Mouse (Mus musculus) mouse trophoblast stem cell (cell line): ENCODE measurements at regions not wholly inside any gene's neighbourhood (a gene's known extent, or its start where the extent isn't known, plus 50 kb on each side); places are given as distances from the start of the nearest gene placed in this dataset.

ENCODE experiments used
- in situ Hi-C, 2 experiments: fragments of 300-500 bp; cut with MseI, MboI; formaldehyde crosslinking; loops; 2 replicates in 1 of 2; 3 replicates in 1 of 2; pipeline ENCODE4 v1.15.1; 2025

DNA sequence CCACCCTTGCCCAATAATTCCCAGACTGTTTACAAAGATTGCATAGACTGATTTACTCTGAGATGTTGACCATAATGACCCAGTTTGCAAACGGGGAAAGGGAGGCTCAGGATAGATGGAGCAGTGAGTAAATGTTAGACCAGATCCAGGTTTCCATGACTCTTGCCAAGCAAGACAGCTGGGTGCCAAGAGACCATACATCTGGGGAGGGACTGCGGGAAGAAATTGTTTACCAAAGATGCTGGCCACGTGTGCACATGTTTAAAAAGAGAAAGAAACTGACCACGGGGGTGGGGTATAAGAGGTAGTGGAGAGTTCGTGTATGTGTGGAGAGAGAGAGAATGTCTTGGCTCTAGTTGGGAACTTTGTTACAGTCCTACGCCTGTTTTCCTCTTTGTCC lies 285.7 kb upstream of the Zmiz1 start:
- in situ Hi-C loops, result no loop called here

DNA sequence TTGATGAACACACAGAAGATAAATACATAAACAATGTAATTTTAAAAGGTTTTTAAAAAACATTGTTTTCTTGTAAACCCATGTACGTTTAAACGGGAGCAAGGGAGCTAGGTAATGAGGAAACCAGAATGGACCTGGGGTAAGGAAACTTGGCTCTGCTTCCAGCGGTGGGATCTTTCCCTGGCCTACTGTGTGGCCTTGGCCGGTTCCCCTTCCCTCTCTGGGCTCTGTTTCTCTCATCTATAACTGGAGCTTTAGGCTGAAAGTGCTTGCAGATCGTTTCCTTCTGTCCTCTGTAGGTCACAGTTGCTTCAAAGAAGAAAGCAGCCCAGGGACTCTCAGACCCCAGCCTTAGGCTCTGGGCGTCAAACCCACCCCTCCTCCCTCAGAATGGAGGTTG lies 285.1 kb upstream of the Zmiz1 start:
- in situ Hi-C loops, result no loop called here

- in situ Hi-C loops, result no loop called here
These were observed 284.6 kb upstream of the Zmiz1 start for GRCm38 (mm10) chr14:25174402-25174801.

DNA sequence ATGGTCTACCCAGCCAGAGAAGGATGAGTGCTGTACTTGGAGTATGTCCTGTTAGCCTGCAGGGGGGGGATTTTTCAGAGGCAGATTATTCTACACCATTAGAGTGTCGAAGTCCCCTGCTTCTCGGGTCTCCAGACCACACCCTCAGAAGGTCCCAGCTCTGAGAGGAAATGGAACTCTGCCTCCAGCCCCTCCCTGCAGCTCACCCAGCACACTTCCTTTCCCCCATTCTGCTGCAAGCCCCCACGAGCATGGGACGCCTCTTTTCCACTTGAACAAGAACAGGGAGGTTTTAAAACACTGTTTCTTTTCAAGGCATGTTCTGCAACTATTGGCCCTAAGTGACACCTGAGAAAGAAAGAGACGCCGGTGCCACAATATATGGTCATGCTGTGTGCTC lies 282.8 kb upstream of the Zmiz1 start:
- in situ Hi-C loops, result no loop called here

GRCm38 (mm10) chr14:25180126-25180525 lies 278.9 kb upstream of the Zmiz1 start:
- in situ Hi-C loops, result no loop called here

GRCm38 (mm10) chr14:25181406-25181805 lies 277.6 kb upstream of the Zmiz1 start:
- in situ Hi-C loops, result no loop called here

GRCm38 (mm10) chr14:25184042-25184441 lies 274.9 kb upstream of the Zmiz1 start:
- in situ Hi-C loops, result no loop called here

GRCm38 (mm10) chr14:25184875-25185274 lies 274.1 kb upstream of the Zmiz1 start:
- in situ Hi-C loops, result no loop called here

- in situ Hi-C loops, result no loop called here
These were observed 273.4 kb upstream of the Zmiz1 start for GRCm38 (mm10) chr14:25185556-25185958.

DNA sequence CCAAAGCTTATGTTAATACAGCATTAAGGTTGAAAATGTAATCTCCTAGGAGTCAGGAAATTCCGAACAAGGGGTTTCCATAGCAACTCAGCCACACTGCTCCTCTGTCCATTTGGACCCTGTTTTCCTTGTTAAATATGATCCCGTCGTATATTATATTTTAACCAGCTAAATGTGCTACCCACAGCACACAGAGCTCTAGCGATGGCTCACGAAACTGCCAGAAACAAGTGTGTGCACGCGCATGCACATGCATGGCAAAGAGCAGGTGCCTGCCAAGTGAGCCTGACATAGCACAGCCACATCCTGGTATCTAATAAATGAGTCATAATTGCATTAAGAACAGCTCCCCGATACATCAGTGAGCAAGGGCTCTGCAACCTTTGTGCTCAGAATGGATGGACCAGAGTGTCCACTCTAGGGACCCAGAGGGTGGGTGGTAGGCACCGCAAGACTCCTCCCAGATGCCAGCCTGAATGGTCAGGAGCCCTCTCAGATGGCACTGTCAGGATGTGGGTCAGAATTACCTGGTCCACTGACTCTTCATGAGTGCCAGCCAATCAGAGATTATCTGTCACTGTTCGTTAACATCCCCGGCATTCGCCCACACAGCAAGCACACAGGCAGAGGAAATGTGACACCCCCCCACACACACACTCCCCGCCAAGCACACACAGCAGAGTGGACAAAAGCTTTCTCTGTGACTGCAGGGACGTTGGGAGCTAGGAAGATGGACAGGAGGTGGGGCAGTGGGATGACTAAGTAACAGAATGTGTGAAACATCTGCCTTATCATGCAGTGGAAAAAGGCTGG lies 272.8 kb upstream of the Zmiz1 start:
- in situ Hi-C loops, result no loop called here

- in situ Hi-C loops, result no loop called here
These were observed 271.3 kb upstream of the Zmiz1 start for GRCm38 (mm10) chr14:25187715-25188114.

DNA sequence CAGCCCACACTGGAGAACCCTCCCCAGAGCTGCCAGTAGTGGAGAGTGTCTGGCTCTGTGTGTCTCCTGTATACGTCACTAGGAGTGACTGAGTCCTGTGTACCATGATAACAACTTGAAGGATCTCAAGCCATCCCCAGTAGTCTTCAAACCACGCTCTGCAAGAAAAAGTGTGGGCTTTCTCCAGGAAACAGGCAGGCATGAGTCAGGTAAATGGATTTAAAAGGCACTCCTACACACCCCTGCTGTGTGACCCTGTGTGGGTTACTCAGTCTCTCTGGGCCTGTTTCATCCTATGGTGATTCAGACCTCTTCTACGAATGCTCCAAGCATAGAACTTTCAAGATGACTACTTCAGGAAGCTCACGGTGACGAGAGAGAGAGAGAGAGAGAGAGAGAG lies 269.7 kb upstream of the Zmiz1 start:
- in situ Hi-C loops, result no loop called here

GRCm38 (mm10) chr14:25190680-25191270 lies 268.2 kb upstream of the Zmiz1 start:
- in situ Hi-C loops, result no loop called here

- in situ Hi-C loops, result no loop called here
These were observed 262.2 kb upstream of the Zmiz1 start for GRCm38 (mm10) chr14:25196820-25197219.

- in situ Hi-C loops, result no loop called here
These were observed 259.1 kb upstream of the Zmiz1 start for GRCm38 (mm10) chr14:25199900-25200299.

- in situ Hi-C loops, result no loop called here
These were observed 258.3 kb upstream of the Zmiz1 start for GRCm38 (mm10) chr14:25200656-25201179.

GRCm38 (mm10) chr14:25202312-25202711 lies 256.7 kb upstream of the Zmiz1 start:
- in situ Hi-C loops, result no loop called here

DNA sequence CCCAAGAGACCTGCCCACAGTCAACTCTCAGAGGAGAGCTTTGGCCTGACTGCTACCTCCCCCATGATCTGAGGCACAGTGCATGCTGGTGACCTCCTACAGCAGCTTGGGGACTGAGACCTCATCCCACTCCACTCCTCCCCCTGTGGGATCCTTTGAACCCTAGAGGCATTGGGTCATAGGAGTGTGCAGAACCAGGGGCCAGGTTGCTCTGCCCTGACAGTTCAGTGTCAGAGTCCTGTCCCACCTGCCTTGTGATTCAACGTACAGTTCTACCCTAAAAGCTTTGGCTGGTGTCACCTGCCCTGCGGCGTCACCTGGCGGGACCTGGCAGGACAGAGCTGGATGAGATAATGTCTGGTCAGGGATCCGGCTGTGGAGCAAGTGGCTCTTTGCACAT lies 254.9 kb upstream of the Zmiz1 start:
- in situ Hi-C loops, result no loop called here

GRCm38 (mm10) chr14:25206855-25207254 lies 252.1 kb upstream of the Zmiz1 start:
- in situ Hi-C loops, result no loop called here

GRCm38 (mm10) chr14:25207422-25207821 lies 251.6 kb upstream of the Zmiz1 start:
- in situ Hi-C loops, result no loop called here

DNA sequence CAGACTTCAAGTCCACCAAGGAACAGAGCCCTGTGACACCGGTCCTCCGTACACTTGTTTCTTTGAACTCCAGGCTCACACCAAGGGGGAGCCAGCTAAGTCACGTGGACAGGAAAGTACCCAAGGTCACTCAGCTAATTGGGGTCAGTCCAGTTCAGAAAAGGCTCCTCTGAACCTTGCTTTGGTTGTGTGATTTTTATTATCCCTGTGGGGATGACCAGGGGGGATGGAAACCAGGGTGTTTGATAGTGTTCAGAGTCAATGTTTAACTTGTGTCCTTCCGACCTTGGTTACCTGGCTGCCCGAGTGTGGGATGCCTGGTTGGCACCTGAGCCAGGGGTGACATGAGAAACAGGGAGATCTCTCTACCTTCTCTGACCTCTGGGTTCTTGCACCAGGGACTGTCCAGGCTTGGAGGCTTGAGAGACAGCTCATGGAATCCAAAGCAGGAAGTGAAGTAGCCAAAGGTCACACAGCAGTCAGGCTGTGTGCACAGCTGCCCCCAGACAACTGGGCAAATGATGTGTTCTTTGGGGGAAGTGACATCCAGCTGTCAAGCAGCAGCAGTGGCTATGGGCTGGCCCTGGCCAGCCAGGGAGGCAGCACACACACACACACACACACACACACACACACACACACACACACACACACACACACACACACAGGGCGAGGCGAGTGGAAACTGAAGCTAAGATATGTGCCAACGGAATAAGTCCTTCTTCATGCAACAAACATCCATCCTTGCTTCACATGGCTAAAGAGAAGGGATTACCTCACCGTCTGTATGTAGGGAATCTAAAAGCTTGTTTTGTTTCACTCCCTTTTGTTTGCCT lies 250.5 kb upstream of the Zmiz1 start:
- in situ Hi-C loops, result no loop called here

- in situ Hi-C loops, result no loop called here
These were observed 245.9 kb upstream of the Zmiz1 start for GRCm38 (mm10) chr14:25213056-25213455.
